Mouse (Mus musculus) G1E (cell line): Measurements from ENCODE around the gene Acat2.

Source experiments
- CTCF ChIP-seq: IDR thresholded peaks from 2 replicates; pipeline ENCODE4 v1.5.1; 2012; ENCODE audit warnings: low read depth, low read length, inconsistent platforms, mixed read lengths
- GATA1 ChIP-seq: IDR thresholded peaks from 2 replicates; pipeline ENCODE4 v1.6.1; 2012; ENCODE audit warnings: borderline replicate concordance, low read length, inconsistent platforms, mixed read lengths
- GATA2 ChIP-seq: IDR thresholded peaks from 2 replicates; pipeline ENCODE4 v1.6.1; 2012; ENCODE audit warnings: low read depth, low read length, inconsistent platforms, borderline replicate concordance
- POLR2AphosphoS5 ChIP-seq: IDR thresholded peaks from 2 replicates; pipeline ENCODE4 v1.6.1; 2012; ENCODE audit warnings: low read depth, low read length, inconsistent platforms; ENCODE audit not compliant: insufficient replicate concordance

- no peak for TF ChIP-seq GATA1
- no peak for TF ChIP-seq CTCF
- TF ChIP-seq POLR2AphosphoS5, result 0 out of 2 replicates have a peak, but pooled peaks have one; percentile 76
- TF ChIP-seq GATA2, result no peak
Observed at GRCm38 (mm10) chr17:12960331-12960873, at the start of gene Acat2.
